Mouse (Mus musculus) heart, embryonic 14.5 days (tissue): ENCODE results near the gene Slfn9. TPM values are rescaled to one million over a fixed set of nuclear protein-coding genes. Genes with fewer than 3 reads are reported as not detected.
"Not testable (repeated sequence)": the region's sequence is repeated elsewhere in the genome, so short reads cannot be mapped to it uniquely, and the experiment has no call there.

Experiments
- ATAC-seq: fragments of 200-750 bp; cut with Nextera tagmentation; 2 replicates; pipeline ENCODE4 v1.8.0; 2017; ENCODE audit warnings: low read depth, moderate TSS enrichment; ENCODE audit not compliant: insufficient number of reproducible peaks, insufficient read depth, low FRiP score
- H3K27ac ChIP-seq, 2 experiments: fragments of 200-500 bp in 1 of 2; fragments of 300-500 bp in 1 of 2; sonication (generic) in 1 of 2; replicated peaks in 1 of 2; 2 replicates each; pipeline ENCODE4 v1.5.1; 2012 to 2014; ENCODE audit warnings: low read depth in 2 of 2, low read length in 2 of 2, control low read depth in 1 of 2, mild to moderate bottlenecking in 1 of 2, mixed read lengths in 1 of 2; ENCODE audit not compliant: control insufficient read depth in 1 of 2, insufficient read depth in 1 of 2
- H3K27me3 ChIP-seq: fragments of 300-500 bp; sonication (generic); 2 replicates; pipeline ENCODE4 v1.6.1; 2014; ENCODE audit warnings: mild to moderate bottlenecking, low read length, control low read depth; ENCODE audit not compliant: control insufficient read depth, insufficient read depth
- H3K36me3 ChIP-seq: fragments of 300-500 bp; sonication (generic); 2 replicates; pipeline ENCODE4 v1.6.1; 2014; ENCODE audit warnings: mild to moderate bottlenecking, control low read depth, low read length, mixed read lengths; ENCODE audit not compliant: control insufficient read depth, insufficient read depth
- H3K4me1 ChIP-seq, 2 experiments: fragments of 200-500 bp in 1 of 2; fragments of 300-500 bp in 1 of 2; sonication (generic) in 1 of 2; 2 replicates each; pipeline ENCODE4 v1.6.1; 2012 to 2014; ENCODE audit warnings: low read length in 2 of 2, control low read depth in 1 of 2, mixed read lengths in 1 of 2; ENCODE audit not compliant: control insufficient read depth in 2 of 2, insufficient read depth in 2 of 2
- H3K4me2 ChIP-seq: fragments of 300-500 bp; sonication (generic); 2 replicates; pipeline ENCODE4 v1.6.1; 2014; ENCODE audit warnings: mild to moderate bottlenecking, low read length
- H3K4me3 ChIP-seq, 2 experiments: fragments of 200-500 bp in 1 of 2; fragments of 300-500 bp in 1 of 2; sonication (generic) in 1 of 2; 2 replicates each; pipeline ENCODE4 v1.5.1; 2012 to 2014; ENCODE audit warnings: low read length in 2 of 2, mild to moderate bottlenecking in 2 of 2, control low read depth in 1 of 2, low read depth in 1 of 2, moderate library complexity in 1 of 2; ENCODE audit not compliant: control insufficient read depth in 1 of 2, insufficient read depth in 1 of 2
- H3K9ac ChIP-seq: fragments of 300-500 bp; sonication (generic); 2 replicates; pipeline ENCODE4 v1.6.1; 2014; ENCODE audit warnings: mild to moderate bottlenecking, low read length
- H3K9me3 ChIP-seq: fragments of 300-500 bp; sonication (generic); 2 replicates; pipeline ENCODE4 v1.6.1; 2016; ENCODE audit warnings: low read length, control low read depth; ENCODE audit not compliant: control insufficient read depth
- WGBS: fragments of 180-500 bp; shearing (Covaris S2); extraction: QIAGEN DNeasy Blood & Tissue Kit; methylation state at CpG from one replicate; pipeline ENCODE4 v1.1.7; 2014; 5-methylcytosine and 5-hydroxymethylcytosine counted together
- polyA plus RNA-seq: library from polyadenylated mRNA; unstranded; fragments of >200 nt; fragmentation: Nextera tagmentation; extraction: Ambion mirVana; gene quantifications from 2 replicates; pipeline ENCODE4 v1.2.1, GENCODE M21; 2014

Slfn9 gene
- polyA plus RNA-seq, 1 experiment from 2014 or later: 12.4 TPM

GRCm38 (mm10) chr11:82982409-82982808, 9.2 kb downstream of the Slfn9 start:
- not testable (repeated sequence) for H3K27me3 ChIP-seq

DNA sequence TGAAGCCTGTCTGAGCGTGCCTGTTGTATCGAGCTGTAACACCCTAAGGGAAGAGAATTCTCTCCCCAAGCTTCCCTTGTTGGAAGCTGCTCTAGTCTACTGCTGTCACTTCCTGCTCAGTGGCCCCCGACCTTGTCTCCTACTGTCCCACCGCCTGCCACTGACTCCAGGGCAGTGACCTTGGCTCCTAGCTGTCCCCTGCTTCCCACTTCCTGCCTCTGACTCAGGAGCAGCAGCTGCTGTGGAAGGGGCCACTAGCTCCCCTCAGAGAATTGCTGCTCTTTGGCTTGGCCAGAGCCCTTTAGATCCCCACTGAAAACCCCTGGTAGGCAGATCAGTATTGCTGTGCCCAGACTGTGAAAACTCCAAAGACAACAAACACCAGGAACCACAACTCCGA, 17.7 kb downstream of the Slfn9 start:
- Histone ChIP-seq H3K36me3 (0 out of 2 replicates have a peak, but pooled peaks cover 5% of the 10 kb centered on the region), H3K27me3 (no peaks in the 10 kb centered on the region), H3K4me2 (no peak overlapping the region), H3K4me3 (no peak overlapping the region), H3K27ac (0 out of 4 replicates have a peak overlapping the region, but pooled peaks of 1 of the 2 experiments have one; percentile 17), H3K4me1 (peaks cover 8 to 11% of the 10 kb centered on the region in 2 experiments), H3K9ac (no peak overlapping the region), H3K9me3 (no peaks in the 10 kb centered on the region)
- no peak for ATAC-seq
- WGBS: 39% methylated on average over 5 of the region's 5 CpGs

More at GRCm38 (mm10) chr11:82982409-82982808, 9.2 kb downstream of the Slfn9 start:
- ATAC-seq, H3K4me3 ChIP-seq, H3K27ac ChIP-seq, H3K9ac ChIP-seq, H3K4me1 ChIP-seq, H3K9me3 ChIP-seq, H3K4me2 ChIP-seq: not testable (repeated sequence)
- 82% methylated on average over 2 of the region's 2 CpGs for WGBS
- H3K36me3 ChIP-seq: peaks cover 67% of the 10 kb centered on the region

- 71% methylated on average over 8 of the region's 11 CpGs for WGBS
- Histone ChIP-seq H3K27ac (no peak overlapping the region), H3K9ac (0 out of 2 replicates have a peak overlapping the region, but pooled peaks have one; percentile 59), H3K36me3 (no peaks in the 10 kb centered on the region), H3K27me3 (no peaks in the 10 kb centered on the region), H3K4me3 (peak overlapping the region in 1 of 2 experiments; percentile 19; a peak in 1 of 4 replicates), H3K9me3 (no peaks in the 10 kb centered on the region), H3K4me1 (peaks cover 8 to 11% of the 10 kb centered on the region in 2 experiments), H3K4me2 (peak overlapping the region; percentile 60)
- no peak for ATAC-seq
Measured at GRCm38 (mm10) chr11:82971590-82971974, 20.0 kb downstream of the Slfn9 start.

GRCm38 (mm10) chr11:82970712-82971589, 20.7 kb downstream of the Slfn9 start:
- Histone ChIP-seq H3K4me3 (peak overlapping the region; percentile 19 to 23), H3K27me3 (no peaks in the 10 kb centered on the region), H3K4me1 (peaks cover 8 to 11% of the 10 kb centered on the region in 2 experiments), H3K9ac (peak overlapping the region; percentile 59), H3K9me3 (no peaks in the 10 kb centered on the region), H3K36me3 (no peaks in the 10 kb centered on the region), H3K4me2 (peak overlapping the region; percentile 60), H3K27ac (peak overlapping the region; percentile 3 to 39; a peak in 1 of 4 replicates)
- no peak for ATAC-seq
- WGBS: 10% methylated on average over 31 of the region's 31 CpGs

DNA sequence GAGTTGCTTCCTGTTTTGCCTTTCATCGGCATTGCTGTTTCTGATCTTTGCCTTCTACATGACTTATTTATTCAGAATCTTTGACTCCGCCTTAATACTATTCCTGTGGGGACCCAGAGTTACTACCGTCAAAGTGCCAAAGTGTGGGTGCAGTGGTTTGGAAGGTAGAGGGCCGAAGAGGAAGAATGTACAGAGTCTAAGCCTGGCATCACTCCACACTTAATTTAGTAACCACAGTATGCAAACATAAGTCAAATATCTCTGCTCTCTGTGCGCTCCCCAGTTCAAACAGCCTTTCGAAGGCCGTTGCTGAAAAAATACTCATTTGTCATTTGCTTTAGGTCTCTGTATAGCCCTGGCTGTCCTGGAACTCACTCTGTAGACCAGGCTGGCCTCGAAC, 29.4 kb downstream of the Slfn9 start:
- Histone ChIP-seq H3K9me3 (no peaks in the 10 kb centered on the region), H3K9ac (no peak overlapping the region), H3K4me2 (no peak overlapping the region), H3K4me1 (no peaks in the 10 kb centered on the region), H3K36me3 (no peaks in the 10 kb centered on the region), H3K27ac (no peak overlapping the region), H3K4me3 (no peak overlapping the region), H3K27me3 (no peaks in the 10 kb centered on the region)
- WGBS: 81% methylated on average over 8 of the region's 8 CpGs
- no peak for ATAC-seq

GRCm38 (mm10) chr11:82961743-82962142, 29.9 kb downstream of the Slfn9 start:
- Histone ChIP-seq H3K4me2 (no peak overlapping the region), H3K27me3 (no peaks in the 10 kb centered on the region), H3K9me3 (no peaks in the 10 kb centered on the region), H3K36me3 (no peaks in the 10 kb centered on the region), H3K4me3 (no peak overlapping the region), H3K4me1 (no peaks in the 10 kb centered on the region), H3K9ac (no peak overlapping the region), H3K27ac (no peak overlapping the region)
- no peak for ATAC-seq
- 56% methylated on average over 2 of the region's 2 CpGs for WGBS

DNA sequence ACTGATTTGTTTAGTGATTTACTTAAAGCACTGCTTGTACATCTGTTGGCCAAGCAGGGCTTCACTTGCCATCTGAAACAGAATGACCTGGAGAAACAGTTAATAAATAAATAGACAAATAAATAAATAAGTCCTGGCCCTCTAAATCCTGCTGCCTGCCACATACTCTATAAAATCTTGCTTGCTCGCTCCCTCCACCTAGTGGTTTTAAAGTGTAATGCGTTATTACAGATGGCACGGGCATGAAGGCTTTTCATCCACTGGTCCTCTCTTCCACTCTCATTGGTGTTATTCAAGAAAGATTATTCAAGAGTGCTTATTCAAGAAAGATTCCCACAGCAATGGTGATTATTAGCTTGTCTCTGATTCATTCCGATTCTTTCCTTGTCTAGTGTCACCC, 32.0 kb downstream of the Slfn9 start:
- H3K4me1 ChIP-seq: no peaks in the 10 kb centered on the region
- no peak for ATAC-seq
- H3K9me3 ChIP-seq: no peaks in the 10 kb centered on the region
- no peaks in the 10 kb centered on the region for H3K27me3 ChIP-seq
- no peak overlapping the region for H3K9ac ChIP-seq
- H3K36me3 ChIP-seq: no peaks in the 10 kb centered on the region
- WGBS: 9% methylated on average over 4 of the region's 4 CpGs
- no peak overlapping the region for H3K4me2 ChIP-seq
- no peak overlapping the region for H3K4me3 ChIP-seq
- no peak overlapping the region for H3K27ac ChIP-seq
